Mouse (Mus musculus) heart, postnatal 0 days (tissue): Measurements from ENCODE around the gene Aamp. TPM values are rescaled to one million over a fixed set of nuclear protein-coding genes. Genes with fewer than 3 reads are reported as not detected.
A peak's percentile ranks its signal among the peaks of the same experiment; 100 is the strongest.

Experiments used
- ATAC-seq: fragments of 200-750 bp; cut with Nextera tagmentation; 2 replicates; pipeline ENCODE4 v1.8.0; 2017; ENCODE audit warnings: low read depth, moderate number of reproducible peaks, moderate library complexity; ENCODE audit not compliant: insufficient read depth
- DNase-seq: peaks from one replicate; pipeline ENCODE4 v3.0.0-alpha.2; 2016; ENCODE audit warnings: low spot score
- H3K27ac ChIP-seq: fragments of 300-500 bp; sonication (generic); 2 replicates; pipeline ENCODE4 v1.5.1; 2014; ENCODE audit warnings: low read depth, mild to moderate bottlenecking
- H3K27me3 ChIP-seq: fragments of 300-500 bp; sonication (generic); 2 replicates; pipeline ENCODE4 v1.6.1; 2014; ENCODE audit warnings: low read length, mixed read lengths; ENCODE audit not compliant: control insufficient read depth, insufficient read depth
- H3K36me3 ChIP-seq: fragments of 300-500 bp; sonication (generic); replicated peaks from 2 replicates; pipeline ENCODE4 v1.6.1; 2014; ENCODE audit warnings: low read length, mixed read lengths; ENCODE audit not compliant: control insufficient read depth, insufficient read depth
- H3K4me1 ChIP-seq: fragments of 300-500 bp; sonication (generic); 2 replicates; pipeline ENCODE4 v1.6.1; 2014; ENCODE audit warnings: antibody characterized with exemption; ENCODE audit not compliant: control insufficient read depth, insufficient read depth
- H3K4me2 ChIP-seq: fragments of 300-500 bp; sonication (generic); 2 replicates; pipeline ENCODE4 v1.6.1; 2014; ENCODE audit warnings: low read depth, mild to moderate bottlenecking, low read length, moderate library complexity
- H3K4me3 ChIP-seq: fragments of 300-500 bp; sonication (generic); 2 replicates; pipeline ENCODE4 v1.5.1; 2014; ENCODE audit warnings: low read depth, low read length
- H3K9ac ChIP-seq: fragments of 300-500 bp; sonication (generic); replicated peaks from 2 replicates; pipeline ENCODE4 v1.6.1; 2014; ENCODE audit warnings: low read depth, low read length, mixed read lengths
- H3K9me3 ChIP-seq: fragments of 300-500 bp; sonication (generic); replicated peaks from 2 replicates; pipeline ENCODE4 v1.6.1; 2016; ENCODE audit warnings: low read length; ENCODE audit not compliant: control insufficient read depth
- CTCF ChIP-seq: IDR thresholded peaks from 2 replicates; pipeline ENCODE4 v1.5.1; 2016; ENCODE audit warnings: antibody characterized with exemption, control low read depth, low read depth
- EP300 ChIP-seq: IDR thresholded peaks from 2 replicates; pipeline ENCODE4 v1.6.1; 2016; ENCODE audit warnings: antibody characterized with exemption, low read depth
- WGBS: fragments of 180-500 bp; shearing (Covaris S2); extraction: QIAGEN DNeasy Blood & Tissue Kit; methylation state at CpG from one replicate; pipeline ENCODE4 v1.1.7; 2014; 5-methylcytosine and 5-hydroxymethylcytosine counted together
- polyA plus RNA-seq: library from polyadenylated mRNA; unstranded; fragments of >200 nt; fragmentation: Nextera tagmentation; extraction: Ambion mirVana; gene quantifications from 2 replicates; pipeline ENCODE4 v1.2.1, GENCODE M21; 2015
- total RNA-seq: library from RNA; depleted of rRNA; stranded (reverse); fragments of >200 nt; gene quantifications from 2 replicates; pipeline ENCODE4 v1.2.3, GENCODE M21; 2014; ENCODE audit warnings: low replicate concordance

Aamp gene
- total and polyA plus RNA-seq, 2 experiments from 2014 or later, result 146 to 165 TPM

DNA sequence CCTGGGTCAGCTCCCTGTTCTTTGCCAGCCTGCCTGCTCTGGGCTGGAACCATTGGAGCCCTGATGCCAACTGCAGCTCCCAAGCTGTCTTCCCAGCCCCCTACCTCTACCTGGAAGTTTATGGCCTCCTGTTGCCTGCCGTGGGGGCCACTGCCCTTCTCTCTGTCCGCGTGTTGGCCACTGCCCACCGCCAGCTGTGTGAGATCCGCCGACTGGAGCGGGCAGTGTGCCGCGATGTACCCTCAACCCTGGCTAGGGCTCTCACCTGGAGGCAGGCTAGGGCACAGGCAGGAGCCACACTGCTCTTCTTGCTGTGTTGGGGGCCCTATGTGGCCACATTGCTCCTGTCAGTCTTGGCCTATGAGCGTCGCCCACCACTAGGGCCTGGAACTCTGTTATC is 5.5 kb downstream of the Aamp start:
- DNase-seq, result no peak
- no peak for ATAC-seq
- Histone ChIP-seq H3K9me3 (no peaks in the 10 kb centered on the region), H3K27ac (no peak overlapping the region), H3K4me3 (no peak overlapping the region), H3K27me3 (no peaks in the 10 kb centered on the region), H3K36me3 (peaks cover 43% of the 10 kb centered on the region), H3K9ac (no peak overlapping the region), H3K4me1 (peaks cover 25% of the 10 kb centered on the region), H3K4me2 (no peak overlapping the region)
- TF ChIP-seq CTCF (no peak), EP300 (no peak)
- WGBS, result 89% methylated on average over 11 of the region's 11 CpGs

GRCm38 (mm10) chr1:74278538-74278937 is 6.0 kb downstream of the Aamp start, which contains the start of gene Gpbar1:
Gene Gpbar1 (plus strand): TSS chr1:74278550.
- Histone ChIP-seq H3K4me3 (no peak within 1 kb of the TSS), H3K9me3 (no peaks in the 10 kb centered on the region), H3K27ac (no peak within 1 kb of the TSS), H3K27me3 (no peaks in the 10 kb centered on the region), H3K9ac (no peak within 1 kb of the TSS), H3K36me3 (peaks cover 43% of the 10 kb centered on the region), H3K4me1 (peaks cover 20% of the 10 kb centered on the region), H3K4me2 (no peak within 1 kb of the TSS)
- ATAC-seq (no peak), DNase-seq (no peak)
- no peak for TF ChIP-seq CTCF
- TF ChIP-seq EP300, result no peak
- 88% methylated on average over 10 of the region's 10 CpGs for WGBS

- H3K36me3 ChIP-seq, result peaks cover 40% of the 10 kb centered on the region
- ATAC-seq (no peak), DNase-seq (no peak)
- no peaks in the 10 kb centered on the region for H3K27me3 ChIP-seq
- H3K27ac ChIP-seq, result no peak overlapping the region
- WGBS, result 59% methylated on average over 8 of the region's 8 CpGs
- peaks cover 20% of the 10 kb centered on the region for H3K4me1 ChIP-seq
- H3K4me2 ChIP-seq, result no peak overlapping the region
- no peak overlapping the region for H3K9ac ChIP-seq
- H3K4me3 ChIP-seq, result no peak overlapping the region
- no peaks in the 10 kb centered on the region for H3K9me3 ChIP-seq
- TF ChIP-seq CTCF (no peak), EP300 (no peak)
Measured at GRCm38 (mm10) chr1:74277883-74278537, 6.5 kb downstream of the Aamp start.

DNA sequence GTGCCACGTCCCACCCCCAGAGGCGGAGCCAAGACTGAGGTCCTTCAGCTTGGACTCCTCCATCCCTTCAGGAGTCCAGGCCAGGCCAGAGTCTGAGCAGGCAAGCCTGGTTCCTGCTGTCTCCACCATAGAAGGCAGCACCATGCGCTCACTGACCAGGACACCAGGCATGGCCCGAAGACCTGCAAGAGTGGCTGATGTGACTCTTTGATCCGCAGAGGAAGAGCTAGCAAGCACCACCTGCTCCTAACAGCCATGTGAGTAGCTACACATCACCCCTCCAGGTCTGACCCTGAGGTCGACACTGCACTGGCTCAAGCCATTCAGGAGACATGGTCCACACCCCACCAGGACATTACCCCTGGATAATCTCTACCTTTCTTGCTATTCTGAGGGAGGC is 7.5 kb downstream of the Aamp start:
- Histone ChIP-seq H3K9ac (no peak overlapping the region), H3K27me3 (no peaks in the 10 kb centered on the region), H3K27ac (no peak overlapping the region), H3K36me3 (peaks cover 30% of the 10 kb centered on the region), H3K4me2 (no peak overlapping the region), H3K9me3 (no peaks in the 10 kb centered on the region), H3K4me3 (no peak overlapping the region), H3K4me1 (peaks cover 20% of the 10 kb centered on the region)
- no peak for ATAC-seq
- no peak for TF ChIP-seq EP300
- no peak for TF ChIP-seq CTCF
- DNase-seq, result no peak
- WGBS, result 67% methylated on average over 6 of the region's 6 CpGs

DNA sequence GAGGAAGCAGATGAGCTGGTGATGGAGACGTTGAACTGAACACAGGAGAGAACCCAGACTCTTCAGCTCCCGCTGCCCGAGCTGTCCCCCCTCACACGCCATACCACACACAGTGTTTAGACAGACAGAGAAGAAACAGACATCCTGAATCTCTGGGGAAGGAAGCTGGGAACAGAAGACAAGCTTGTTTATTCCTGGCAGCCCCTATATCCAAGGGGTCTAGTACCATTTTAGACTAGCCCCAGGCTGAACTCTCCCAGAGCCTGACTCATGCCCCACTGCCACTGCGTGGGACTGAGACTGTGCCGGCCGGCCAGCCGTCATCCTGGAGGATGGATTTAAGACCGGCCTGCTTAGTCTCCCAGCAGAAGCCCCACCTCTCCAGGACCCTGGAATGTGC is 9.5 kb downstream of the Aamp start:
- Histone ChIP-seq H3K9me3 (no peaks in the 10 kb centered on the region), H3K27ac (peak overlapping the region; percentile 23; the same call in 1 of the 2 replicates), H3K36me3 (peaks cover 10% of the 10 kb centered on the region), H3K4me1 (peaks cover 27% of the 10 kb centered on the region), H3K4me2 (no peak overlapping the region), H3K9ac (no peak overlapping the region), H3K27me3 (no peaks in the 10 kb centered on the region), H3K4me3 (no peak overlapping the region)
- TF ChIP-seq CTCF, result no peak
- TF ChIP-seq EP300, result no peak
- WGBS, result 15% methylated on average over 9 of the region's 9 CpGs
- DNase-seq, result peak; percentile 60
- peak; percentile 51; the same call in 1 of the 2 replicates for ATAC-seq

DNA sequence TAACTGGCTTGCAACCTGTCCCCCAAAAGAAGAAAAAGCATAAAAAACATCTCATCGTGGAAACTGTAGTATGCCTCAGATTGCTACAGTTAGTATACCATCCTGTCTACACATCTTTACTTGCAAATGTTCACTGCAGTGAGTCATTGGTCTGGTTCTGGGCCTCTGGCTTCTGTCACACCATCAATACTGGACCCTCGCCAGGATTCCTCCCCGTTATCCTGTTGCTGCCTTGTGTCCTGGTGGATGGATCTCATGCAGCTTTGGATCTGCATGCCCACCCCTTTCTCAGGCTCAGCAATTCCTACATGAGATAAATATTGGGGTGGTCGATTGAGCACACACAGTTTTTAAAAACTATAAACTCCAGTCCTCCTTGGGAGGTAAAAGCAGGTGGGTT is 12.9 kb downstream of the Aamp start:
- WGBS, result 12% methylated on average over 4 of the region's 4 CpGs
- DNase-seq, result peak; percentile 54
- H3K27me3 ChIP-seq, result no peaks in the 10 kb centered on the region
- peaks cover 25% of the 10 kb centered on the region for H3K36me3 ChIP-seq
- peaks cover 23% of the 10 kb centered on the region for H3K4me1 ChIP-seq
- no peak overlapping the region for H3K9ac ChIP-seq
- TF ChIP-seq CTCF (no peak), EP300 (no peak)
- no peak overlapping the region for H3K4me3 ChIP-seq
- H3K9me3 ChIP-seq, result no peaks in the 10 kb centered on the region
- no peak overlapping the region for H3K27ac ChIP-seq
- ATAC-seq, result no peak; the same call in 1 of the 2 replicates
- no peak overlapping the region for H3K4me2 ChIP-seq
